Mouse (Mus musculus) E14TG2a.4 (cell line): ENCODE measurements around the gene Xrcc1.

ENCODE experiments used
- H3K27me3 ChIP-seq: 2 replicates; pipeline ENCODE4 v1.6.1; 2014; ENCODE audit warnings: low read length, control low read depth; ENCODE audit not compliant: insufficient read depth
- H3K36me3 ChIP-seq: 2 replicates; pipeline ENCODE4 v1.6.1; 2014; ENCODE audit warnings: low read length, control low read depth; ENCODE audit not compliant: insufficient read depth
- H3K4me1 ChIP-seq: replicated peaks from 2 replicates; pipeline ENCODE4 v1.6.1; 2014; ENCODE audit warnings: low read depth, low read length, control low read depth
- H3K4me3 ChIP-seq: replicated peaks from 2 replicates; pipeline ENCODE4 v1.5.1; 2014; ENCODE audit warnings: mild to moderate bottlenecking, low read length
- H3K9me3 ChIP-seq: 2 replicates; pipeline ENCODE4 v1.6.1; 2014; ENCODE audit warnings: low read length, control low read depth
- CTCF ChIP-seq: conservative IDR thresholded peaks from 2 replicates; pipeline ENCODE4 v1.5.1; 2014; ENCODE audit warnings: low read length
- NANOG ChIP-seq: IDR thresholded peaks from 2 replicates; pipeline ENCODE4 v1.6.1; 2014; ENCODE audit warnings: borderline replicate concordance, low read length, mixed read lengths
- POU5F1 ChIP-seq: IDR thresholded peaks from 2 replicates; pipeline ENCODE4 v1.6.1; 2014; ENCODE audit warnings: low read length, borderline replicate concordance

Gene Xrcc1

DNA sequence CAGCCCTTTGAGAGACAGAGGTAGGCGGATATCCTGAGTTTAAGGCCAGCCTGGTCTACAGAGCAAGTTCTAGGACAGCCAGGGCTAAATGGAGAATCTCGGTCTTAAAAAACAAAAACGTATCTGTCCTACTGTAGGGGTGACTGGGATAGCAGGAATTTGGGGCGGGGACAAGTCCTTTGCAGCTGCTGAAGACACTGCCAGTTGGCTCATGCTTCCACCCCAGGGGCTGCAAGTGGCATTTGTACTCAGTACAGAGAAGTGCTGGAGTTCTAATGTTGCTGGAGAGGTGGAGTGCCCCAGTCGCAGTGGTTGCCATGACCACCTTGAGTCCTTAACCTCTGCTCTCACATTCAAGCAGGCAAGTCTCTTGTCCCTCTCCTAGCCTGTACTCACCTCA, 23.3 kb upstream of the Xrcc1 start:
- H3K27me3 ChIP-seq = peaks cover 4% of the 10 kb centered on the region; the same call in 1 of the 2 replicates
- H3K36me3 ChIP-seq = peaks cover 13% of the 10 kb centered on the region
- TF ChIP-seq POU5F1 = no peak
- no peak for TF ChIP-seq NANOG
- no peak for TF ChIP-seq CTCF
- H3K4me1 ChIP-seq = peaks cover 51% of the 10 kb centered on the region
- no peak overlapping the region for H3K4me3 ChIP-seq
- no peaks in the 10 kb centered on the region for H3K9me3 ChIP-seq

DNA sequence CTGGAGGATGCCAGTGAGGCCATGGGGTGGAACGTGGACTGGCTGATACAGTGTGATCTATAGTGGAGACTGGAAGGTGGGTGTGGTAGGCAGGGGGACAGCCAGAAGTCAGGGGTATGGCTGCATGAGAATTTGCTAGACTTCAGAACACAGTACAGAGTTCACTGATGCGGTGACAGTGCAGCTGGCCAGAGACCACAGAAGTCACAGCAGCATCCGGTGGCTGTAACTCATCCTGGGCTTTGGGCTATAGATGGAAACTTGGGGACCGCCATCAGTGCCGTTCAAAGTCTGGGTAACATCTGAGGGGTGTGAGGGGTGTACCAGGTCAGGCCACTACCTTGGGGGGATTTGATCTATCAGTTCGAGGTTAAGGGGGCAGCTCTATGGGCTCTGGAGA, 22.4 kb upstream of the Xrcc1 start:
- H3K4me1 ChIP-seq = peaks cover 42% of the 10 kb centered on the region
- peaks cover 4% of the 10 kb centered on the region; the same call in 1 of the 2 replicates for H3K27me3 ChIP-seq
- H3K36me3 ChIP-seq = peaks cover 13% of the 10 kb centered on the region
- TF ChIP-seq NANOG (no peak), CTCF (no peak), POU5F1 (no peak)
- H3K9me3 ChIP-seq = no peaks in the 10 kb centered on the region
- no peak overlapping the region for H3K4me3 ChIP-seq

DNA sequence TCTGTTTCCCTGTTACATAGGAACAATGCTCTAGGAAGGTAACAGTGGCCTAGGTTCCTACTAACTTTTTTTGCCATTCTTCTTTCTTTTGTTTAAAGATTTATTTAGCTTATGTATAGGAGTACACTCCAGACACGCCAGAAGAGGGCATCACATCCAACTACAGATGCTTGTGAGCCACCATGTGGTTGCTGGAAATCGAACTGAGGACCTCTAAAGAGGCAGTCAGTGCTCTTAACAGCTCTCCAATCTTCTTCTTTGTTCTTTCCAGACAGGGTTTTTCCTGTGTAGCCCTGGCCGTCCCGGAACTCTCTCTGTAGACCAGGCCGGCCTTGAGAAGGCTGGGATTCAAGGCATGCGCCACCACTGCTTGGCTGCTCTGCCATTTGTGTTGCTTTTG, 21.1 kb upstream of the Xrcc1 start:
- H3K9me3 ChIP-seq = no peaks in the 10 kb centered on the region
- TF ChIP-seq NANOG = no peak
- no peak; the same call in 1 of the 2 replicates for TF ChIP-seq CTCF
- TF ChIP-seq POU5F1 = no peak
- peaks cover 13% of the 10 kb centered on the region for H3K36me3 ChIP-seq
- peaks cover 43% of the 10 kb centered on the region for H3K4me1 ChIP-seq
- H3K27me3 ChIP-seq = peaks cover 4% of the 10 kb centered on the region; the same call in 1 of the 2 replicates
- no peak overlapping the region for H3K4me3 ChIP-seq

DNA sequence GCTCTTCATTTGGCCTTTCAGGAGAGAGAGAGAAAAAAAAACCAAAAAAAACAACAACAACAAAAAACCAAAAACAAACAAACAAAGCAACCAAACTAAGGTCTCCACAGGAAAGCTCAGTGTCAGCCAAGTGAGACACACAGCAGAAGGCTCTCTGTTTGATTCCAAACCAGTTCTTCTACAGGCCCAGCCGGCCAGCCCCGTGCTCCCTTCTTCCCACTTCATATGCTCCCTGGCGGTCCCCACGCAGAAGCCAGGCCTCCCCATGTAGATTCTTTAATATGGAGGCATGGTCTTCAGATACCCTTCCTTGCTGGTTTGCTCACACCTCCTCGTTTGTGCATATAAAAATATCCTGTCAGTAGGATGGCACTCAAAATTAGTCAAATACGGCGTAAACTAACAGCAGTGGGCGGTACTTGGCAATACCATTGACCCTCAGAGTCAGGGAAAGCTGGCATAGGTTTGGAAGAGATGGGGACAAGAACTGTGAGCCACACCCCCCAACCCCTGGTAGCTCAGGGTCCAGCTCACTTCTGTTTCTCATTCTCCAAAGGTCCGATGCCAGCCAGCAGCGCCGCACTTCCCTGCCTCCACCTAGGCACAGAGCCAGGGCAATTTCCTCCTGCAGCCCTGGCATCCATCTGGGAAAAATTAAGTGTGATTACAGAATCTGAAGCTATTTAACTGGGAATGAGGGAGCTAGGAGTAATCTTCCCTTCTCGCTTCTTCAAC, 20.2 kb upstream of the Xrcc1 start:
- peaks cover 39% of the 10 kb centered on the region for H3K4me1 ChIP-seq
- H3K36me3 ChIP-seq = peaks cover 7% of the 10 kb centered on the region
- H3K27me3 ChIP-seq = peaks cover 4% of the 10 kb centered on the region; the same call in 1 of the 2 replicates
- no peak for TF ChIP-seq CTCF
- no peak for TF ChIP-seq POU5F1
- TF ChIP-seq NANOG = no peak
- H3K4me3 ChIP-seq = no peak overlapping the region
- H3K9me3 ChIP-seq = no peaks in the 10 kb centered on the region

DNA sequence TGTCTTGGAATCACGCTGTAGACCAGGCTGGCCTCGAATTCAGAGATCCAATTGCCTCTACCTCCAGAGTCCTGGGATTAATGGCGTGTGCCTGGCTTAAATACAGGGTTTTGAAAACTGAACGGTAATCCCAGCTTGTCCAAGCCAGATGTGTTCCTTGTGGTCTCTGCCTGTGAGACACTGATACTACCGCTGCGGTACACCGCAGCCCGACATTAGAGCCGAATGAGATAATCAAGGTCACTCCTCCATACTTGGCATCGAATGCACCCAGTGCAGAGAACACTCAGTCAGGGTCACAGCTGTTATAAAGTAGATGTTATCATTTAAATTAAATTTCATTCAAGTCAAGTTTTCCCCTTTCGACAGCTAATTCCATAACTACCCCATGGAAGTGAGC, 17.2 kb upstream of the Xrcc1 start:
- Histone ChIP-seq H3K27me3 (peaks cover 11% of the 10 kb centered on the region), H3K4me3 (no peak overlapping the region), H3K9me3 (no peaks in the 10 kb centered on the region), H3K36me3 (peaks cover 5% of the 10 kb centered on the region), H3K4me1 (peaks cover 47% of the 10 kb centered on the region)
- no peak for TF ChIP-seq NANOG
- TF ChIP-seq CTCF = no peak

DNA sequence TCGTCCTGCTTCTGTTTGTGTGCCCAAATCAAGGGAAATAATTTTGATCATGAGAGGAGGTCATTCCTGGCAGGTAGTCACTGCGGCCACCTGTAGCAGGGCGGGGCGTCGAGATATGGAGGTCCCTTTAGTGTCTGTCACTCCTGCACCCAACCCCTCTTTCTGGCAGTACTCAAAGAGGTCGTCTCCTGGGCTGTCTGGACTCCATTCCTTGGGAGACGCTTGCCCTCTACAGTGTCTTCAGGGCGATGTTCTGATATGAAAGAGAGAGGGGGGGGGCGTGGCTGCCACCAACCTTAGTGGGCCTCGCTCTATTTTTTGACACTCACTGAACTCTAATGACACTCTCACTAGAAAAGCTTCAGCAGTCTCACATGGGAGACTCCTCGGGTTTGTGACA, 16.5 kb upstream of the Xrcc1 start:
- Histone ChIP-seq H3K36me3 (peaks cover 5% of the 10 kb centered on the region), H3K4me3 (peak overlapping the region; percentile 85), H3K27me3 (peaks cover 12% of the 10 kb centered on the region), H3K9me3 (no peaks in the 10 kb centered on the region), H3K4me1 (peaks cover 52% of the 10 kb centered on the region)
- TF ChIP-seq POU5F1 (no peak), CTCF (no peak), NANOG (no peak)

DNA sequence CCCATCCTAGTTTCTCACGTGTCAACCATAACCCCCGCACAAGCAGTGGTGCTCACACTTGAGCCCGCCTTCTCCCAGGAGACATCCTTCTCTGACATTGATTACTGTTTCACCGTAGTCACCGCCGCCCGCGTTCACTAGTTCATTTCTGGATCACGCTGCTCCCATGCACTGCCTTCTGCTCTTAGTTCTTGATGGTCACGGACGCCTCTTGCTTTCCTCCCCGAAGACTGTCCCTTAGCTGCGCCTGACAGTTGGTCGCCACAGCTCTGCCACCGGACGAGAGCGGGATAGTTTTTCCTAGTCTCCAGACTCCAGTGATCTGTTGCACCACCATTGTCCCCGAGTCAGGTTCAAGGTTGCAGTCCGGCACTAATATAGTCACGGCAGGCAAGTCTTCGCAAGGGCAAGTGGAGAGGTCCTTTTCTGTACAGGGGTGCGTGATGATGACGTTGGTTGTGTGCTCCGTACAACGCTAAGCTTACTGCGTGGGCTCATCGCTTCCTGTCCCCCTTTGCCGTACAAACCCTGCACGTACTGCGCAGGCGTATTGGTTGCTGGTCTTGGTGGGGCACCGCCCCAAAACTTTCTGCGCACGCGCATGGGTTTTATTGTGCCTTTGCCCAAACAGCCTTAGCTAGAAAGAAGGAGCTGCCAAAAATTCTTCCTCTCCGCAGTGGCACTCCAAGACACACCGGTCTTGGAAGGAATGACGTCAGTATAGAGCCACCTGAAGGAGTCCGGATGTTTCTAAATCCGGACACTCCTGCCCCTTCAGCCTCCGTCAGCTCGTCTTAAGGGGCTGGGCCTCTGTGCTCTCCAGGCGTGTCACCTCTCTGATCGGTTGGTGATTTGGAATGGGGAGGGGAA, 15.8 kb upstream of the Xrcc1 start, which contains the start of gene Irgq:
TSS of gene Irgq (plus strand) at position 628 of the 870 bp plus-strand sequence.
- no peaks in the 10 kb centered on the region for H3K9me3 ChIP-seq
- H3K27me3 ChIP-seq = peaks cover 19% of the 10 kb centered on the region
- H3K4me1 ChIP-seq = peaks cover 55% of the 10 kb centered on the region
- peaks cover 10% of the 10 kb centered on the region for H3K36me3 ChIP-seq
- TF ChIP-seq POU5F1 = no peak
- TF ChIP-seq CTCF = no peak
- TF ChIP-seq NANOG = no peak
- H3K4me3 ChIP-seq = peak within 1 kb of the TSS; percentile 85

DNA sequence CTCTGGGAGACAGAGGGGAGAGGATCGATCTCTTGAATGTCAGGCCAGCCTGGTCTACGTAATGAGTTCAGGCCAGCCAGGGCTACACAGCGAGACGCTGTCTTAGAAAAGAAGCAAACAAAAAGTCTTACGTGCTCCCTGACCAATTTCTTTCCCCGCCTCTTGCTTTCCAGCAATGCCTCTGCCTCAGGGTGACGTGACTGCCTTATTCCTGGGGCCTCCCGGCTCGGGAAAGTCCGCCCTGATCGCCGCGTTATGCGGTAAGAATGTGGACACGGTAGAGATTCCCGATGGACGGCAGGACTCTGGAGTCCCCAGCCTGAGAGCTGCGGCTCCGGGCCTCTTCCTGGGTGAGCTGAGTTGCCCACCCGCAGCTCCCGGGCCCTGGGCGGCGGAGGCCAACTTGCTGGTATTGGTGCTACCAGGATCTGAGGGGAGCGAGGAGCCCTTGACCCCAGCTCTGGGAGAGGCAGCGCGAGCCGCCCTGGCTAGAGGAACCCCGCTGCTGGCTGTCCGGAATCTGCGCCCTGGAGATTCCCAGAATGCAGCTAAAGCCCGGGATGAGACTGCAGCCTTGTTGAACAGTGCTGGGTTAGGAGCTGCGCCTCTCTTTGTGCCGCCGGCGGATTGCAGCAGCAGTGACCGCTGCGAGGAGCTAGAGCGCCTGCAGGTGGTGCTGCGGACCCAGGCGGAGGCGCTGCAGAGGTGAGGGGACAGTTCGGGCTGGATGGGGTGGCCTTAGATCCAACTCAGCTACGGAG, 14.7 kb upstream of the Xrcc1 start:
- no peak for TF ChIP-seq NANOG
- TF ChIP-seq POU5F1 = no peak
- TF ChIP-seq CTCF = peak; percentile 31

More for the DNA sequence above, 14.7 kb upstream of the Xrcc1 start:
- Histone ChIP-seq H3K4me1 (peaks cover 61% of the 10 kb centered on the region), H3K36me3 (peaks cover 10% of the 10 kb centered on the region), H3K9me3 (no peaks in the 10 kb centered on the region), H3K4me3 (peak overlapping the region; percentile 85), H3K27me3 (peaks cover 22% of the 10 kb centered on the region)
